Comparison of ENCODE assay signal across 19 mouse cellular contexts in the genomic region with DNA sequence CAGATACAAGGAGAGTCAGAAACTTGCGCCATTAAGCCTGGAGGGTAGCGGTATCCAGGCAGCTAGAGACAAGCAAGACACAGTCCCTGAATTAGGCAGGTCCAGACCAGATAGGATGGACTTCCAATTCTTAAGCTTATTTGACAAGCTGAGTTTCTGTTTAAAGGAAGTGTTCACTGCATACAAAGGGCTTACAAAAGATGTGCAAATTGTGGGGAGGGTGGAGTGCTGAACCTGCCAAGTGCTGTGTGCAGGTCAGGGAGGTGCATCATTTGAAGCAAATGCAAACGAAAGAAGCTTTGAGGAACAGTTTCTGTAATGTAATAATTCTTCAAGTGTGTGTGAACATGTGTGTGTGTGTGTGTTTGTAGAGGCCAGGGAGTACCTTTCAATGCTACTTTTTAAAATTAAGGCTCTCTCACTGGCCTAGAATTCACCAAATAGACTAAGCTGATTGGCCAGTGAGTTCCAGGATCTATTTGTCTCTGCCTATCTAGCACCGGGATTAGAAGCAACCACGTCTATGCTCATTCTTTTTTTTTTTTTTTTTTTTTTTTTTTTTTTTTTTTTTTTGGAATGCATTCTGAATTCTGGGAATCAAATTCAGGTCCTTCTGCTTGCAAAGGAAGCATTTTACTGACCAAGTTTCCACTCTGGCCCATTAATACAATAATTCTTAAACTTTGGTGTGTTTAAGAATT.
"Had no signal": no experiment of that assay in that cellular context is flagged by ENCODE, and none has a peak within 500 bp of the region (broad histone marks: within the 10 kb centered on the region; RNA-seq: fewer than 3 reads in every experiment).

No protein-coding gene starts in this region.

- H3K27me3 ChIP-seq: megakaryocyte, embryonic 14.5 days; midbrain, embryonic 13.5 days; neural tube, embryonic 13.5 days; neural tube, embryonic 15.5 days had no signal

- H3K4me2 ChIP-seq: lung, embryonic 14.5 days; midbrain, embryonic 11.5 days; midbrain, embryonic 13.5 days; neural tube, embryonic 13.5 days; neural tube, embryonic 15.5 days had no signal

- H3K4me1 ChIP-seq: megakaryocyte, embryonic 14.5 days; midbrain, embryonic 13.5 days; neural tube, embryonic 13.5 days; neural tube, embryonic 15.5 days had no signal

- ATAC-seq: midbrain, embryonic 13.5 days; midbrain, embryonic 16.5 days had no signal

- H3K4me3 ChIP-seq: megakaryocyte, embryonic 14.5 days; midbrain, embryonic 13.5 days; myocyte; neural tube, embryonic 13.5 days; neural tube, embryonic 15.5 days had no signal

- H3K36me3 ChIP-seq: midbrain, embryonic 13.5 days; neural tube, embryonic 13.5 days; neural tube, embryonic 15.5 days had no signal

- H3K9ac ChIP-seq: lung, embryonic 14.5 days; midbrain, embryonic 13.5 days; neural tube, embryonic 13.5 days; neural tube, embryonic 15.5 days had no signal

- DNase-seq: lung, adult 18-20 months; lung, embryonic 14.5 days; lung, postnatal 10 days; retina, postnatal 1 day; right cerebral cortex, adult 18-20 months; right cerebral cortex, postnatal 25 days; right cerebral cortex, postnatal 4 days; spleen, adult 18-20 months; thymus, adult 18-20 months; thymus, postnatal 14 days; thymus, postnatal 36 days had no signal

- H3K27ac ChIP-seq: macrophage; midbrain, embryonic 13.5 days; neural tube, embryonic 13.5 days; neural tube, embryonic 15.5 days had no signal

- H3K9me3 ChIP-seq: megakaryocyte, embryonic 14.5 days; midbrain, embryonic 13.5 days; neural tube, embryonic 13.5 days; neural tube, embryonic 15.5 days had no signal
